Mouse (Mus musculus) spleen, embryonic (tissue): ENCODE measurements around the gene Selenop.
"Not testable (repeated sequence)": the region's sequence is repeated elsewhere in the genome, so short reads cannot be mapped to it uniquely, and the experiment has no call there.

Experiments used
- CTCF ChIA-PET: fragments of 350-600 bp; sonication (Branson Sonifier 250); formaldehyde crosslinking; loops from one replicate; lab custom pipeline; 2022; lab: Charles Lee

The Selenop gene

DNA sequence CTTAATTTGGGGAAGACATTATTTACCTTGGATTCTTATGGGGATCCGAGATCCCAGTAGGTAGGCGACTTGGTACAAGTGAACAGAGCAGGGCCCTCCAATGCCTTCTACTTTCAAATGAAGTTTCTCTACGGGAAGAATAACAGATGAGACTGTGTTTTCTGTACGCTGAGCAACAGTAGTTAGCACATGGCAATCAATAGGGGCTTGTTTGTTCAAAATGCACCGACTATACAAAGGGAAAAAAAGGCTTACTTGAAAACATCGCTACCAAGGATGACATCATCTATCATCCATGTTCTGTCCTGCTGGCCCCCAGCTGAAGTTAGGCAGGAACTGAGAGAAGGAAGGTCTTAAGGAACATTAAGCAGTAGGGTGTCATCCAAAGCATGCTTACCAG, at the start of gene Selenop:
Selenop (plus strand) TSS at position 301 of the 400 bp plus-strand sequence.
- CTCF ChIA-PET: no interaction called here

DNA sequence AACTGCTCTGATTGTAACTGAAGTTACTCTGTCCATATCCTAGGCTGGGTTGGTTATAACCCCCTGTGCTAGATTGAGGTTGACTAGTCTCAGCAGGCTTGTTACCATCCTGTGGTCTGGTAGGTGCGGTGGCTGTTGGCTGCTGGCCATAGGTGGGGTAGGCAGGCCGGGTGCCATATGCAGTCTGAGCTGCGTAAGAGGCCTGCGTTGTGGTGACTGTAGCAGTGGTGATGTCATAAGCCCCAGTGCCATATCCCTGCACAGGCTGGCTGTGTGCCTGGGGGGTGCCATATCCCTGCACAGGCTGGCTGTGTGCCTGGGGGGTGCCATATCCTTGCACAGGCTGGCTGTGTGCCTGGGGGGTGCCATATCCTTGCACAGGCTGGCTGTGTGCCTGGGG, 49.7 kb upstream of the Selenop start:
- CTCF ChIA-PET: not testable (repeated sequence)

DNA sequence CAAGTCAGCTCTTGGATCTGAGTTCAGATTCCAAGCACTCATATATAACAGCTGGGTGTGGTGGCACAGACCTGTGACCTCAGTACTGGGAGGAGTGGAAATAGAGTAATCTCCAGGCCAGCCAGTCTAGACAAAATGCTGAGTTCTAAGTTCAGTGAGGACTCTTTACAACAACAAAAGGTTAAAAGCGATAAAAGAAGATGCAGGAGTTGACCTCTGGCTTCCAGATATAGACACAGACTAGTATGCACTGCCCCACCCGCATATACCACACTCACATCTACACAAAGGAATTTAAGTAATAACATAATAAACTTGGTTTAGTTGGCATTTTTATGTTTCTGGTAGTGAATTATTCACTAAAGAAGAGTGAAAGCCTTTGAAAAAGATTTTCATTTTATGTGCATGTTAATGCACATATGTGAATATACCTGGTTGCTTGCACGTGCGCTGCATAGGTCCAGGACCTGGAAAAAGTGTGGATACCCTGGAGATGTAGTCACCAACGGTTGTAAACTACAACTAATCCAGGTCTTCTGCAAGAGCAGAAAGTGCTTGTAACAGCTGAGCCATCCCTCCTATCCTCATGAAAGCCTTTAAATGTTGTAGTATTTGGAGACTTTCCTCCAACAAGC, 45.4 kb upstream of the Selenop start:
- CTCF ChIA-PET: no interaction called here

DNA sequence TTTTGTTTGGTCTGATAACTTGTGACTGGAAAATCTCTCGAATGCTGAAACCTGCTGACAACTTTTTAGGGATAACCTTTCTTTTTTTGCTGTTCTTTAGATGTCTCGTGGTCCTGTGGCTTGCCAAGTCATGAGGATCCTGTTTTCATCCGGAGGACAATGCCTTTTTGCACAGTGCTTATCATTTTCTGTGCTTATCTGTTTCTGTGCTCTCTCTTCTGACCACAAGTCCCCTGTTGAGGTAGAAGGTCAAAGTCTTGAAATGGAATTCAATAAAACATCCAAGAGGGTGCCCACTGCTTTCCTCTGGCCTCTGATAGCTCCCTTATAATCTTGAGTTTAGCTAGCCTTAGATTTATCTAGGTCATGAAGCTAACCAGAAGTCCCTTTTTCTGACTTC, 41.8 kb upstream of the Selenop start:
- CTCF ChIA-PET: no interaction called here

DNA sequence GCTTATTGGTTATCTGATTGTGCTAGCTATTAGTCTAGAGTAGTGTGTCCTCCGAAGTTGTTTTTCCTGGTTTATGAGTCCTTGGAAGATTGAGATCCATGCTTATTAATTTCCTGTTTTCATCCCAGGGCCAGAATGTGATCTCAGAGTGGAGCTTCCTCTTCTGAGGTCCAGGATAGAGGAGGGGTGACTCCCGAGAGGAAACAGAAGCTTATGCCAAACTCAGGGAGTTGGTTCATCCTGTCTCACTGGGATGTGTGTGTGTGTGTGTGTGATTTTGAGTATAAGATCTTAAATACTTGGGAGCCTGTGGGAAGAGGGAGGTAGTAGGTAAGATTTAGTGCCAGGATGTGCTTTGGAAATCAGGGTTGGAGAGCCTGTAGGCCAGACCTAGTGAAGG, 40.2 kb upstream of the Selenop start:
- CTCF ChIA-PET: no interaction called here

GRCm38 (mm10) chr15:3228990-3229389, 39.4 kb upstream of the Selenop start:
- CTCF ChIA-PET: no interaction called here

DNA sequence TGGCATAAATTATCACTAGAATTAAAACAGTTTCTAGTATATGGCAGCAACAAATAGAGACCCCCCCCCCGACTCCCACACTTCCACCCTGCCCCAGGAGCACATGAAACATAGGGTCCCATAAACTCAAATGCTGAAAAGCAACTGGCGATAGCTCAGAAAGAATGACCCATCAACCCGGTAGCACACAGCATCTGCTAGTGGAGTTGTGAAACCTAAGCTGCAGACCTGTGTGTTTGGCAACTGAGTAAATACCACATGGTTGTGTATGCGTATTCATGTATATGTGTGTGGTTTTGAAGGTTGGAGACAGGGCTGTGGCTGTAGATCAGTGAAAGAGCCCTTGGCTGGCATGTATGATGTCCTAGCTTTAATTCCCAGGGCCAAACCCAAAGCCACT, 37.3 kb upstream of the Selenop start:
- CTCF ChIA-PET: no interaction called here

DNA sequence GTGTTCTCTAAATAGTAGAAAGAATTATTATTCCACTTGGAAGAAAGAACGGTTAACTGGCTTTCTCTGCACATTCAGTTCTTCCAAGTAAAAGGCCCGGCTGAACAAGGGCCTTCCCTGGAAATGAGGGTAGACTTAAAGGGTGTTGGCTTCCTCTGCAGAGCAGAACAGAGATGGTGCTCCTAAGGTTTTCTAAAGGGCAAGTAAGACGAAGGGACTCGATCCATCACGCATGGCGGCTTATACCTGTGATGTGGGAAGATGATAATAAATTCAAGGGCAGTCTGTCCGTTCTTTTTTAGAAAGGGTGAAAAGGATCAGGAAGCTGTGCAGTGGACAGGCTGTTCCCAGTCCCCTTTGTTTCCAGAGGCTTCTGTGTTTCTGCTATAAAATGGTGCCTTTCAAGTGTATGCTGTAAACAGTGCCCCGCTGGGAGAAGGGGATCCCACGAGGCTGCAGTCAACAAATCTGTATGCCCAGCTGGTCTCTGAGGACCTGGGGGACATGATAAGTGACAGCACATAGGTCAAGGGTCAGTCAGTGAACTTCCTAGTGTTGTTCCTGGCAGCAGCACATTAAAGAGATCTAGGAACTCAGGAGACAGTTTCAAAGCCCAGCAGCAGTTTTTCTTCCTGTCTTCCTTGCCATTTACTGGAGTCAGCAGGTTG, 36.0 kb upstream of the Selenop start:
- CTCF ChIA-PET: no interaction called here

DNA sequence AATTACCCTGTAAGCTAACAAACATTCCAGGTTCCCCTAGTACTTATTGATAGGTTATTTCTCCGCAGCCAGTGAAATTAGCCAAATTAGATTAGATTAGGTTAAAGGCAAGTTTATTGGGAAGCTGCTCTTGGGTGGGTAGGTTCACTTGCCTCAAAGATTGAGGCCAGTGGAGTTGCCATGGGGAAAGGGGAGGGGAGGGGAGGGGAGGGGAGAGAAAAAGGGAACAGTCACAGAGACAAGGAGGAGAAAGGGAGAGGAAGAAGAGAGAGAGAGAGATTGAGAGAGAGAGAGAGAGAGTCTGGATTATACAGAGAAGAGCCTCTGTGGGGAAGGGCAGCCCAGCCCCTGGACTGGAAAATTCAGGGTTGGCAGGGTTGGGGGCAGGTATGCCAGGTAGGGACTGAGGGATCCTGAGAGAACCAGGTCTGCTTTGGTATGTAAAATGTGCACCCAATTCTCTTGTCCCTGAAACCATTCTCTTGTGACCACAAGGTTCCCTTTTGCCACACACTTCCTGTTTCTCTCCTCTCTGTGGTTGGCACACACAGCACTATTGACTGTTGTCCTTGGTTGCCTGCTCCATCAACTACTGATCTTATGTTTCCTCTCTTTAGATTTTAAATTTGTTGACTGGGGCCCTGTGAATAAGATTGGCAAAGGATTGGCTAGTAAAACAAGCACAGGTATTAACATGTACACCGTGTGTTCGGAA, 34.4 kb upstream of the Selenop start:
- CTCF ChIA-PET: no interaction called here

DNA sequence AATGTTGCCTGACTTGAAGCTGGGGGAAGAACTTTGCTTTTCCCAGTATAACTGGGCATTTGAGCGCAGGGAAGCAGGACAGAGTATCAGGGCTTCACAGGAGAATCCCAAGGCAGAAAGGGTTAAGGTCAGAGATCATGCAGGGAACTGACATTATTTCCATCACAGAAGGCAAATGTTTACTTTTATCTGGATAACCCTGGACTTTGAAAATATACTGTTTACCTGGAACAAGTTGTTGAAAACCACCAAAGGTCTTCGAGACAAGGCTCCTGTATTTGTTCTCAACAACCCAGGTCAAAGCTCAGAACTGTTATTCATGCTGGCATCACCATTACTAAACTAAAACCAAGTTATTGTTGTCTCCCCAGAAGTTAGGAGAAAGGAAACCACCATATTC, 32.0 kb upstream of the Selenop start:
- CTCF ChIA-PET: no interaction called here

GRCm38 (mm10) chr15:3237963-3238362, 30.4 kb upstream of the Selenop start:
- CTCF ChIA-PET: no interaction called here

- CTCF ChIA-PET: not testable (repeated sequence)
Observed at GRCm38 (mm10) chr15:3245036-3245435, 23.3 kb upstream of the Selenop start.

DNA sequence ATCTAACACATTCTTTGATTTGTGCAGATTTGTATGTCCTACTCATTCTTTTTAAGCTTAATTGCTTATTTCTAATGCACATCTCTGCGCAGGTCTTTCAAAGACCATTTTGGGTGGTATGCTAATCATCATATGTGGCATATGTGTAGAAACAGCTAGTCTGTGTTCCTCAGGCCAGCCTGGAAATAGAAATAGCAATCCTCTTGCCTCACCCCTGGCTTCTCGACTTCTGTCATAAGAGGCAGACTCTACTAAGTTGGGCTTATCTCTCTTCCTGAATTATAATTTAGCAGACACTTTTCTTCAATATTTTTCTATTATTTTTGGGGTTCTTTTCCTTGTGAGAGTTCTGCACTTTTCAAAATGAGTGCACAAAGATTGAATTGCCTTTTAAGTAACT, 17.7 kb upstream of the Selenop start:
- CTCF ChIA-PET: no interaction called here

DNA sequence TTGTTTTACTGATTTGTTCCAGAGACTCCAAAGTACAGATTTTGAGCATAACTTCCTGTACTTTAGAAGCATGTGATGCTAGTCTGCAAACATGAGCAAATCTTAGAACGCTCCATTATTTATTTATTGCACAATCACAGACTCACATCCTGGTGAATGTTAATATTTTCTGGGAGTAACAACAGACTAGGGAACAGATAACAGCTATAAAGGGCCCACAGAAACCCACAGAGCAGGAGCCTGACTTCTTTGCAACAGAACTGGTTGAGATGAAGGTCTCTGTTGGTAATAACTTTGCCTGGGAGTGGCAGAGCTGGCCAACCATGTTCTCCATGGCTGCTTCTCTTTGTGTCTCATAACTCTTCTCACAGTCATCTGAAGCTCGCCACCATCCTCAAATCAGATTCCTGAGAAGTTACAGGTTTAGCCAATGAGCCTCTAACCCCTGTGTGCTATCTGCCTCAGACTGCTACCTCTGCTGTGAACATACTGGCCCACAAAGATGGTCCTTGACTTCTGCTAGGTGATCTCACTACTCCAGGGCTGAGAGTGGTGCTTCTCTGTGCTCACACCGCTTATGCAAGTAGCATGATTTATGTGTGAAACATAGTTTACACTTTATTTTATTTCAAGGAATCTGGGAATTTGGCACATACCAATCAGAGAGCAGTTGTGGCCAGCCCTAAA, 17.2 kb upstream of the Selenop start:
- CTCF ChIA-PET: no interaction called here

GRCm38 (mm10) chr15:3251718-3252067, 16.7 kb upstream of the Selenop start:
- CTCF ChIA-PET: no interaction called here

DNA sequence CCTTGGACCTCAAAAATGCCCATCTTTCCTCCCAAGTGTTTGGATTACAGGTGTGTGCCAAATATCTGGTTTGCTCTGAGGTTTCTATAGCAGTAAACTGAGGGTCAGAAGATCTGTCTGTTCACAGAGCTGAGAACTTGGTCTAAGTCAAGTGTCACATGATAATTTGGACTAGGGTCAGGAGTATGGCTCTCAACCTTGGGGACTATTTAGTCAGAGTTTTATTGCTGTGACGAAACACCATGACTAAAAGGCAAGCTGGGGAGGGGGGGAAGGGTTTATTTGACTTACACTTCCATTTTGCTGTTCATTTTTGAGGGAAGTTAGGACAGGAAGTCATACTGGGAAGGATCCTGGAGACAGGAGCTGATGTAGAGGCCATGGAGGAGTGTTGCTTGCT, 9.3 kb upstream of the Selenop start:
- CTCF ChIA-PET: interaction anchor here (0.6 kb wide), 1 partner anchor 84 kb away, joined by 5 read pairs; no protein-coding TSS in a partner anchor

DNA sequence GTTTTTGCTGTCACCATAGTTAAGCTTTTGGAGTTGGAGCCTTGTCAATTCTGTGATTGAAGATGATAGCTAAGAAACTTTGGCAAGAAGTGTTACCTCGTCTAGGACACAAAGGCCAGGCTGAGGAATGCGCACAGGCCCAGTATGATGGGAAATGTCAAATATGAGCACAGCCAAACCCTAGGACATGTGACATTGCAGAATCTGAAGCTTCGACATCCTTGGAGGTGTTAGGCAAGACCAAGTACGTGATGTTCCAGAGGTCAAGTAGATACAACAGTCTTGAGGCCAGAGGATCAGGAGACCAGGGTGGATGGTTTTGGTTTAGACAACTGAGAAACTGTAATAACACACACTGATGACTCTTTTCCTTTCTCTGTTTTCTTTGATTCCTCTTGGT, 8.0 kb upstream of the Selenop start:
- CTCF ChIA-PET: interaction anchor here (0.7 kb wide), 1 partner anchor 149 kb away, joined by 3 read pairs; no protein-coding TSS in a partner anchor

DNA sequence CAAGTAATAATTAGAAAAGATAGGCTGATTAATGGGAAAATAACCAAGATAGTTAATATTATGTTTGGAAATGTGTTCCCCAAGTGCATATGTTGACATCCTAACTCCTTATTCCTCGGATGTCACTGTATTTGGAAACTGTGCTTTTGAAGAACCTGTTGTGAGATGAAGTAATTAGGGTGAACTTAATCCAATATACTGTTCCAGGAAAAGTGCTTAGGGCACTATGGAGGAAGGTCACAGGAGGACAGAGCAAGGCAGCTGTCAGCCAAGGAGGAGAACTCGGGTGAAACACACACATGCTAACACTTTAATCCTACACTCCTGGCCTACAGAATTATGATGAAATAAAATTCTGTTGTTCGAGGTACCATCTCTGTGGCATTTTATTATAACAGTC, 5.5 kb upstream of the Selenop start:
- CTCF ChIA-PET: no interaction called here

DNA sequence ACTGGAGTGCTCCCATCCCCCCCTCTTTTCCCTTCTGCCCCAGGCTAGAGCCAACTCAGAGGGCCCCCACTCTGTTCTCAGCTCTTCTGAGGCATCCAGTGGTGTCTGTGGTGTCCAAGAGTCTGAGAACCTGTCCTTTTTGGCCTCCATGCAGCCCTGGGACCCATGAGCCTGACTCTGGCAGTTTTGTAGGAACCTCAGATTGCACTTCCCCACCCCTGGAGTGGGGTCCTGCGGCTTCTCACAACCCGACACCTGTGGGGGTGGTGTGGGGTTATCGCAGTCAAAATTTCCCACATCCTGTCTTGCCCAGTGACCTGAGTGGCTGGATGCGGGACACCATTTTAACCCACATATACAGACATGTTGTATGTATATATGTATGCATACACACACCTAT, 4.1 kb upstream of the Selenop start:
- CTCF ChIA-PET: no interaction called here

GRCm38 (mm10) chr15:3264828-3265227, 3.5 kb upstream of the Selenop start:
- CTCF ChIA-PET: no interaction called here

GRCm38 (mm10) chr15:3269496-3269895, 1.1 kb downstream of the Selenop start:
- CTCF ChIA-PET: no interaction called here

- CTCF ChIA-PET: no interaction called here
Observed at GRCm38 (mm10) chr15:3269996-3270645, 1.8 kb downstream of the Selenop start.
